Mouse (Mus musculus): ENCODE results near the gene Cdh23.

Cdh23 gene

DNA sequence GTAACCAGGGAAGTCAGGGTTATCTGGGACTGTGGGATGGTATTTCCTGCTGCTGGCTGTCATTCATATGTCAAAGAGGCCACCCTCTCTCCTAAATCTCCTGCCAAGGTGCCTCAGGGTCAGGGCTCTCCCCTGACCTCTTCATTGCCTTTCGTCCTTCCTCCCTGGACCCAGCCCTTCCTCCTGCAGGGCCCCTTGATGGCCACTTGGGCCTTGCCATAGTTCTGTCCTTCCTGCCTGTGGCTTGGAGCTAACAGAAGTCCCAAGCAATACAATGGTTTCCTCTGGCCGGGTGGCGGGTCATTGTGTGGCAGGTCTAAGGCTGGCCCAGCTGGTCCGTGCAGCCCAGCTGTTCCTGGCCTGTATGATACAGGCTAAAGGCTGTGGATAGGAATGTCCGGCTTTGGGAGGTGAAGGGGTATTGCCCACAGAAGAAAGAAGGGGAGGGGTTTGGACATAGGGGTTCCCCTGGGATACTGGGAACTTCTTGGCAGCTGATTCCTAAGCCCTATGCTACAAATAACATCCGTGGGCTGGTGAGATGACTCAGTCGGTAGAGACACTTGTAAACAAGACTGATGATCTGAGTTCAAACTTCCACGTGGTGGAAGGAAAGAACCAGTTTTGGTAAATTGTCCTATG lies 322.2 kb downstream of the Cdh23 start:
- in situ Hi-C loops (cut with MboI, MseI): loop anchor here in 1 of 2 experiments (25.0 kb wide), 1 partner anchor 787 kb away; no protein-coding TSS in a partner anchor

- in situ Hi-C loops (cut with MboI, MseI): loop anchor here in 1 of 2 experiments (25.0 kb wide), 1 partner anchor 786 kb away; no protein-coding TSS in a partner anchor
Observed at GRCm38 (mm10) chr10:60373543-60373936, 322.8 kb downstream of the Cdh23 start.

DNA sequence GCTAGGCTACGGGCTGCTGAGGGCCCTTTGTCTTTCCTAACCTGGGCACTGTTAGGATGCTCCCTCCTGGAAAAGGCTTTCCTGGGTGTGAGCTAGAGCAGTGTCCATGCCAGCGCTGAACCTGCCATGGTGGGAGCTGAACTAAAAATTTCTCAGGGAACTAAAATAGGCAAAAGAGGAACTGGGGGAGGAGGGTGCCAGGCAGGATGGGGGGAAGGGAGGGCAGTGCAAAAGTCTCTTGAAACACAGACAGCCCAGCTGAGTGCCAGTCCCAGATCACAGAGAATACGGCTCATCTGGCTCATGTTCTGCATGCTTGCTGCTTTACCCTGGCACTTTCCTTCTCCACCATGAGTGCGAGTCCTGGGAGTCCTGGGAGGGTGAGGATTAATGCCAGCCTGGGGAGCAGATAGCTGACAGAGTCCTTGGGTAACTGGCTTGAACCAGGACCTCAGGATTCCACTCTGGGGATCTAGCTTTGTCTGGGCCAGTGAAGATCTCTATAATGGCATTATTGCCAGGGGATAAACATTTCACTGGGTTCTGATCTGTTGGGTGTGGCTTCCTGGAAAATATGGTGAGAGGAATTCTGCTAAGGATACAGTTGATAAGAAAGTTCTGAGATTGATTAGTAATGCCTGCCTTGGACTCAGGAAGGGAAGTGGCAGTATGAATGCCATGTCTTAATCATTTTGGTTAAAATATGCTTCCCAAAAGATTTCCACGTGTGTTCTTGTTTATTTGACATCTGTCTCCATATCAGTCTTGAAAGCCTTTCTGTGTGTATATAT lies 324.5 kb downstream of the Cdh23 start:
- in situ Hi-C loops (cut with MboI, MseI): loop anchor here in 1 of 2 experiments (25.0 kb wide), 1 partner anchor 784 kb away; no protein-coding TSS in a partner anchor

GRCm38 (mm10) chr10:60370601-60371061 lies 325.7 kb downstream of the Cdh23 start:
- in situ Hi-C loops (cut with MboI, MseI): loop anchor here in 1 of 2 experiments (25.0 kb wide), 1 partner anchor 783 kb away; no protein-coding TSS in a partner anchor

DNA sequence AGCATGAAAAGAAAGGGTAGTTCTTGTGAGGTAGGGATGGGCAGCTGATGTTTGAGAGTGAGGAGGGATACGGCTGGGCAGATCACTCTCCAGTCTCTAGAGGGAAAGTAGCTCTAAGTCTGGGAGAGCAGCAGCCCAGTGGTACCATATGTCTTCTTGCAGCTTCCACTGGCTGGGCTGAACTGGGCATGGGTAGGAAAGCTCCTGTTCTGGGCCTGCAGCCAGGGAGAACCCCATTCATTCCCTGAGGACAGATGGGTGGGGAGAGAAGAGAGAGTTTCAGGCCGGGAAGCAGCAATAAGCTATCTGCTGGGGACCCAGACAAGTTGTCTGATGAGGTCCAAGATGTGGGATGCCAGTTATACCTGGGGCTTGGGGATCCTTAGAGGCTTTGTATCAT lies 326.2 kb downstream of the Cdh23 start:
- in situ Hi-C loops (cut with MboI, MseI): loop anchor here in 1 of 2 experiments (25.0 kb wide), 1 partner anchor 783 kb away; no protein-coding TSS in a partner anchor

GRCm38 (mm10) chr10:60369405-60369804 lies 326.9 kb downstream of the Cdh23 start:
- in situ Hi-C loops (cut with MboI, MseI): loop anchor here in 1 of 2 experiments (25.0 kb wide), 1 partner anchor 782 kb away; no protein-coding TSS in a partner anchor

DNA sequence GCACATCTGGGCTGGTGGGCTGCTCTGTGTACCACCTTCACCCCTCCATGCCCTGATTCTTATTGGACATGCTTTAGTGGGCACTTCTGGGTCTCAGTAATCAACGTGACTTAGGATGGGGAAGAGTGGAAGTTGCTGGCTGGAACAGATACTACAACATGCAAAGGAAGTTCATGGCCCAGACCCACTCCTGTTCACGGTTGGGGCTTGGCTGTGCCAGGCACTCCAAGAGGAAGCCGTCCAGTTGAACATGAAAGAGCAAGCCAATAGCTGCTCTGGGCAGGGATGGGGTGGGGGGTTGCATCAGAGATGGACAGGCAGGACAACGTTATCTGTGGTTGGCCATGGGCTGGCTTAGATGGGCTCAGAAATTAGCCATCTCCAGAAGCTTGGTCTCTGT lies 328.4 kb downstream of the Cdh23 start:
- in situ Hi-C loops (cut with MboI, MseI): loop anchor here in 1 of 2 experiments (25.0 kb wide), 1 partner anchor 781 kb away; no protein-coding TSS in a partner anchor

- in situ Hi-C loops (cut with MboI, MseI): loop anchor here in 1 of 2 experiments (25.0 kb wide), 1 partner anchor 780 kb away; no protein-coding TSS in a partner anchor
Observed at GRCm38 (mm10) chr10:60367145-60367544, 329.1 kb downstream of the Cdh23 start.

DNA sequence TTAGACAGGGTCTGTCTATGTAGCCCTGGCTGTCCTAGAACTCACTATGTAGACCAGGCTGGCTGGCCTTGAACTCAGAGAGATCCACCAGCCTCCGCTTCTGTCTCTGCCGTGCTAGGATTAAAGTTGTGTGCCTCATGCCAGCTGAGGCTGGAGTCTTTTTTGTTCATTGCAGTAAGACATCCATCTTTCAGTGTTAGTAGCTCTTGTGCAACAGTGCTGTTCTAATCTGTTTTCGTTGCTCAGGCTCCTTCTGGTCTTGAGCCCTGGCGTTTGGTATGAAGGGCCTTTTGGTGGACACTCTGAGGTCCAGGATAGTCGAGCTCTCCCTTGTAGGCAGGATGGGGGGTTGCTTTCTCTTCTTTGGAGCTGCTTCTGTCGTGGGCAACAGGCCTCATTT lies 332.9 kb downstream of the Cdh23 start:
- in situ Hi-C loops (cut with MboI, MseI): loop anchor here in 1 of 2 experiments (25.0 kb wide), 1 partner anchor 776 kb away; no protein-coding TSS in a partner anchor

DNA sequence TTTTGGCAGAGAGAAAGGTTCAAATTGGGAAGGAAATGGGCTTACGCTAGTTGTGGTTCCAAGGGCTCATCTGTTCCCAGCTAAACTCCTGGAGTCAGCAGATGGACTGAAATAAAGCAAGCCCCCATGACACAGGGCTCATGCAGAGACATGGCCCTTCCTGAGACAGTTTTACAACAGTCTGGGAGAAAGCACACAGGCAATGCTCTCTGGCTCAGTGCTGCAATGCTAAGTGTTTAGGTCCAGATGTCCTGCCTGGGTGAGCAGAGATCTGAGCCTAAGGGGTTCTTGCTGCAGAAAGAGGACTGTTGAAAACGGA lies 334.0 kb downstream of the Cdh23 start:
- in situ Hi-C loops (cut with MboI, MseI): loop anchor here in 1 of 2 experiments (25.0 kb wide), 1 partner anchor 775 kb away; no protein-coding TSS in a partner anchor

GRCm38 (mm10) chr10:60361615-60362309 lies 334.5 kb downstream of the Cdh23 start:
- in situ Hi-C loops (cut with MboI, MseI): loop anchor here in 1 of 2 experiments (25.0 kb wide), 1 partner anchor 774 kb away; no protein-coding TSS in a partner anchor

GRCm38 (mm10) chr10:60358776-60359175 lies 337.5 kb downstream of the Cdh23 start:
- in situ Hi-C loops (cut with MboI, MseI): loop anchor here in 1 of 2 experiments (25.0 kb wide), 1 partner anchor 771 kb away; no protein-coding TSS in a partner anchor

- in situ Hi-C loops (cut with MboI, MseI): loop anchor here in 1 of 2 experiments (25.0 kb wide), 1 partner anchor 771 kb away; no protein-coding TSS in a partner anchor
Observed at GRCm38 (mm10) chr10:60357901-60358300, 338.4 kb downstream of the Cdh23 start.

GRCm38 (mm10) chr10:60357441-60357840 lies 338.8 kb downstream of the Cdh23 start:
- in situ Hi-C loops (cut with MboI, MseI): loop anchor here in 1 of 2 experiments (25.0 kb wide), 1 partner anchor 770 kb away; no protein-coding TSS in a partner anchor

- in situ Hi-C loops (cut with MboI, MseI): loop anchor here in 1 of 2 experiments (25.0 kb wide), 1 partner anchor 768 kb away; no protein-coding TSS in a partner anchor
Observed at GRCm38 (mm10) chr10:60354881-60355677, 341.2 kb downstream of the Cdh23 start.

DNA sequence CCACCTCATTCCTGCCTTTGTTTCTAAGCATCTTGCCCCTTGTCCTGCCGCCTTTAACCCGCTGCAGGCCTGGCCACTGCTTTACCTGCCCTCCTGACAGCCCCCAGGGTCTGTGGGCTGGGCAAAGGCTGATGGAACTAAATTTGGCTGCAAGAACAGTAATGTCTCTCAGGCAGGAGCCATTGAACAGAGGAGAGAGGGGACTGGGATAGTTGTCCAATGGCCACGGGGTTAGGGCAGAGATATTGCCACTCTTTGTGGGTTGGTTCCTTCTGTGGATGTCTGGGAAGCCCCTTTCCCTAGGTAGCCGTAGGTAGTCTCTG lies 342.3 kb downstream of the Cdh23 start:
- in situ Hi-C loops (cut with MboI, MseI): loop anchor here in 1 of 2 experiments (25.0 kb wide), 1 partner anchor 767 kb away; no protein-coding TSS in a partner anchor

DNA sequence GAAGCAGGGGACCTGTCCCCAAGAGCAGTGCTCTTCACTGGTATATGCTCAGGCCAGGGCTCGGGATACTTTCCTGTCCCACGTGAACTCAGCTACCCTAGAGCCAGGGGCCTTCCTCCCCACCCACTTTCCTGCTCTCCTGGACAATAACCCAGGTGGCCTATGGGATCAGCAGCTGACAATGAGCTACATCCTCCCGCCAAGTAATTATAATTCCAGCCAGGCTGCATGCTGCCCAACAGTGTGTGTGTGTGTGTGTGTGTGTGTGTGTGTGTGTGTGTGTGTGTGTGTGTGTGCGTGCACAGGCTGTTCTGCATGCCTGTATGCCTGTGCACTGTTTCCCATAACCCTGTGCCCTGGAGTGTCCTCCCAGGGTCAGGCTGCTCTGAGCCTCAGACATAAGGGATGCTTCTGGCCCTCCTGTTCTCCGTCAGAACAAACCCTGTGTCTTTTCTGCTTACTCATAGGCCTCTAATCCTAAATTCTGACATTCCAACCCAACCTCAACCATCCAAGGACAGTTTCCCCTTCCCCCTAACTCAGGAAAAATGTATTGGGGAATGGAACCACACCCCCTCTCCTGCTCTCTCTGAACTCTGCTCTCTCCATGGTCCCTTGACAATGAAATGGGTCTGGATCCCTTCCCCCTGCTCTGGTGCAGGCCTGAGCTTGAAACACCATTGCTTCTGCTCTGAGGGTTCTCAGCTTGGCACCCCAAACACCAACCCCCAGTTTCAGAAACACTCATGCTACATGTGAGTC lies 342.9 kb downstream of the Cdh23 start:
- in situ Hi-C loops (cut with MboI, MseI): loop anchor here in 1 of 2 experiments (25.0 kb wide), 1 partner anchor 766 kb away; no protein-coding TSS in a partner anchor

DNA sequence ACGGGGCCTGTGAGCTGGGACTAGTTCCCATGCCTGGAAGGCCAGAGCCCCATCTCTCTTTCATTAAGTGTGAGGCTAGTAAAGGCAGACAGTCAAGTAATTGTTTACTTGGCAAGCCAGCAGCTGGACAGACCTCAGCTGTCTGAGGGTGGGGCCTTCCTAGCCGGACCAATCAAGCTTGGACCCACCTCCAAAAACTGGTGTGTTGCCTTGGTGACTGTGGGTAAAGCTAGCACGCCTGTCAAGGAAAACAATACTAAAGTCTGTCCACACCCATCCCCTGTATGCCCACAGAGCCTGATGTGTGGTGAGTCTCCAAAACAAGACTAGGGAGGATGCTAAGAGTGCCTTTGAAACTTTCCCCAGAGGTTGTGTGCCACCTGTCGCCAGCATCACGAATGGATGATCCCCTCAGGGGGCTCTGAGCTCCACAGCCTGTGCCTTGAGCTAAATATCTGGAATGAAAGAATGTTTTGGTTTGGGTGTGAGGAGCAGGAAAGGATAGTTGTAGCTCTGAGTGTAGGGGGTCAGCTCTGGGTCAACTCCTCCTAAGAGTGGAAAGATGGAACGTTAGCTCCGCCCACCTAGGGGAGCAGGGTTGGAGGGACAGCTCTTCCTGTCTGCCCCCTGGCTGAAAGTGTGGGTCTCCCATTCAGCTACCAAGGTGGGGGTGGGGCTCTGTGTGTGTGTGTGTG lies 344.4 kb downstream of the Cdh23 start:
- in situ Hi-C loops (cut with MboI, MseI): loop anchor here in 1 of 2 experiments (25.0 kb wide), 1 partner anchor 765 kb away; no protein-coding TSS in a partner anchor

All from T-helper 17 cell (primary cell).